Mouse (Mus musculus) hindbrain, postnatal 0 days (tissue): ENCODE data around the gene Dnhd1. TPM values are rescaled to one million over a fixed set of nuclear protein-coding genes. Genes with fewer than 3 reads are reported as not detected.

Experiments
- ATAC-seq: fragments of 200-750 bp; cut with Nextera tagmentation; 2 replicates; pipeline ENCODE4 v1.8.0; 2017; ENCODE audit warnings: mild to moderate bottlenecking, moderate TSS enrichment, moderate library complexity
- DNase-seq: peaks from one replicate; pipeline ENCODE4 v3.0.0-alpha.2; 2015; ENCODE audit warnings: low spot score
- H3K27ac ChIP-seq: fragments of 300-500 bp; sonication (generic); 2 replicates; pipeline ENCODE4 v1.5.1; 2014; ENCODE audit warnings: mild to moderate bottlenecking
- H3K27me3 ChIP-seq: fragments of 300-500 bp; sonication (generic); 2 replicates; pipeline ENCODE4 v1.6.1; 2014; ENCODE audit warnings: low read length, mixed read lengths; ENCODE audit not compliant: insufficient read depth
- H3K36me3 ChIP-seq: fragments of 300-500 bp; sonication (generic); 2 replicates; pipeline ENCODE4 v1.6.1; 2014; ENCODE audit warnings: low read length, mixed read lengths; ENCODE audit not compliant: insufficient read depth
- H3K4me1 ChIP-seq: fragments of 300-500 bp; sonication (generic); 2 replicates; pipeline ENCODE4 v1.6.1; 2014; ENCODE audit warnings: antibody characterized with exemption, low read length, mixed read lengths; ENCODE audit not compliant: insufficient read depth
- H3K4me2 ChIP-seq: fragments of 300-500 bp; sonication (generic); 2 replicates; pipeline ENCODE4 v1.6.1; 2014; ENCODE audit warnings: low read depth, mild to moderate bottlenecking, low read length, moderate library complexity, mixed read lengths
- H3K4me3 ChIP-seq: fragments of 300-500 bp; sonication (generic); 2 replicates; pipeline ENCODE4 v1.5.1; 2014; ENCODE audit warnings: low read length
- H3K9ac ChIP-seq: fragments of 300-500 bp; sonication (generic); replicated peaks from 2 replicates; pipeline ENCODE4 v1.6.1; 2014; ENCODE audit warnings: mild to moderate bottlenecking, low read length, moderate library complexity, mixed read lengths
- H3K9me3 ChIP-seq: fragments of 300-500 bp; sonication (generic); 2 replicates; pipeline ENCODE4 v1.6.1; 2016; ENCODE audit warnings: low read length, mixed read lengths
- CTCF ChIP-seq: IDR thresholded peaks from 2 replicates; pipeline ENCODE4 v1.5.1; 2016; ENCODE audit warnings: antibody characterized with exemption, control low read depth, low read depth
- WGBS: fragments of 180-500 bp; shearing (Covaris S2); extraction: QIAGEN DNeasy Blood & Tissue Kit; methylation state at CpG from one replicate; pipeline ENCODE4 v1.1.7; 2014; 5-methylcytosine and 5-hydroxymethylcytosine counted together
- polyA plus RNA-seq: library from polyadenylated mRNA; unstranded; fragments of >200 nt; fragmentation: Nextera tagmentation; extraction: Ambion mirVana; gene quantifications from 2 replicates; pipeline ENCODE4 v1.2.1, GENCODE M21; 2015
- total RNA-seq: library from RNA; depleted of rRNA; stranded (reverse); fragments of >200 nt; gene quantifications from 2 replicates; pipeline ENCODE4 v1.2.3, GENCODE M21; 2014

Dnhd1 gene
- total and polyA plus RNA-seq, 2 experiments from 2014 or later, result 1.0 to 5.4 TPM

DNA sequence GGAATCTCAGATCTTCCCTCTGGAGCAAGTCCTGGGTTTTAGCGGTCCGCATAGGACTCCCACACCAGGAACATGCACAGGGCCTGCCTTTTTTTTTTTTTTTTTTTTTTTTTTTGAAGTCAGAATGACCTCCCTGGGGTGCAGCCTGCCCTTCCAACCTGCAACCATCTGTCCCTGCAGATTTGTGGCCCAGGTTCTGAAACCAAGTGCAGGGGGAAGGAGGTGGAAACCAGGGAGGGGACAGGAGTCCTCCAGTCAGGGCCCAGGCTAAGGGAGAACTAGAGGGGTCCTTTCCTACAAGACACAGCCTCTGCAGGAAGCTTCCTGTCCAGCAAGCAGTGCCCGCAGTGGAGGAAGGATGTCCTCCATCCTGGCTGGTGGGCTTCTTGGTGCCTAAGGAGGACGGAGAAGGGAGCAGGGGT is 18.1 kb upstream of the Dnhd1 start:
- WGBS, result 3% methylated on average over 4 of the region's 4 CpGs
- peaks cover 19% of the 10 kb centered on the region for H3K36me3 ChIP-seq
- no peaks in the 10 kb centered on the region for H3K9me3 ChIP-seq
- no peak for TF ChIP-seq CTCF
- H3K4me3 ChIP-seq, result peak overlapping the region; percentile 76
- peaks cover 32% of the 10 kb centered on the region for H3K4me1 ChIP-seq
- no peaks in the 10 kb centered on the region for H3K27me3 ChIP-seq
- peak overlapping the region; percentile 78 for H3K4me2 ChIP-seq
- peak overlapping the region; percentile 89 for H3K9ac ChIP-seq
- H3K27ac ChIP-seq, result peak overlapping the region; percentile 95
- DNase-seq, result peak; percentile 23
- peak; percentile 8 for ATAC-seq

- WGBS, result under 1% methylated on average over 57 of the region's 71 CpGs
- peaks cover 25% of the 10 kb centered on the region for H3K36me3 ChIP-seq
Measured at GRCm38 (mm10) chr7:105633127-105633800, 17.4 kb upstream of the Dnhd1 start, which contains the start of gene Trim3. Trim3 (minus strand) TSS chr7:105633571.

DNA sequence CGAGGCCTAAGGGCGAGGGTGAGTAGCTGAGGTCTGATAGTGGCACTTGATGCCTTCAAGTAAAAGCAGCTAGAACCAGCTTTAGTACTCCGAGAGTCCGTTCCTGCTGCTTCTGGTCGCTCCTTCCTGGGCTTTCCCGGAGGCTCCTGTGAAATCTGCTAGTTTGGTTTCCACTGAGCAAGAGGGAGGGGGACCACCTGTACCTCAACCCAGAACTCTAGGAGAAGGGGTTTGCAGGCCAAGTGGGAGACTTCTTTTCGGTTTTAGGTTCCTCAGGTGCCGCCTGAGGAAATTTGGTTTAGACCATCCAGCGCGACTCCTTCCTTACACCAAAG is 16.9 kb upstream of the Dnhd1 start:
- peak overlapping the region; percentile 89 for H3K9ac ChIP-seq
- no peaks in the 10 kb centered on the region for H3K27me3 ChIP-seq
- TF ChIP-seq CTCF, result no peak
- peaks cover 32% of the 10 kb centered on the region for H3K4me1 ChIP-seq
- peaks cover 25% of the 10 kb centered on the region for H3K36me3 ChIP-seq
- DNase-seq (no peak), ATAC-seq (no peak)
- H3K27ac ChIP-seq, result peak overlapping the region; percentile 95
- H3K9me3 ChIP-seq, result no peaks in the 10 kb centered on the region
- peak overlapping the region; percentile 78 for H3K4me2 ChIP-seq
- 4% methylated on average over 10 of the region's 10 CpGs for WGBS
- peak overlapping the region; percentile 76 for H3K4me3 ChIP-seq

More at GRCm38 (mm10) chr7:105633127-105633800, 17.4 kb upstream of the Dnhd1 start, which contains the start of gene Trim3:
- H3K4me3 ChIP-seq, result peak within 1 kb of the TSS; percentile 76
- TF ChIP-seq CTCF, result peak; percentile 20; the same call in 1 of the 2 replicates
- DNase-seq (peak; percentile 94), ATAC-seq (peak; percentile 90)
- H3K27me3 ChIP-seq, result no peaks in the 10 kb centered on the region
- peak within 1 kb of the TSS; percentile 95 for H3K27ac ChIP-seq
- peak within 1 kb of the TSS; percentile 89 for H3K9ac ChIP-seq
- H3K4me1 ChIP-seq, result peaks cover 32% of the 10 kb centered on the region
- peak within 1 kb of the TSS; percentile 78 for H3K4me2 ChIP-seq
- H3K9me3 ChIP-seq, result no peaks in the 10 kb centered on the region

GRCm38 (mm10) chr7:105634272-105634920 is 16.2 kb upstream of the Dnhd1 start:
- peaks cover 32% of the 10 kb centered on the region for H3K4me1 ChIP-seq

DNA sequence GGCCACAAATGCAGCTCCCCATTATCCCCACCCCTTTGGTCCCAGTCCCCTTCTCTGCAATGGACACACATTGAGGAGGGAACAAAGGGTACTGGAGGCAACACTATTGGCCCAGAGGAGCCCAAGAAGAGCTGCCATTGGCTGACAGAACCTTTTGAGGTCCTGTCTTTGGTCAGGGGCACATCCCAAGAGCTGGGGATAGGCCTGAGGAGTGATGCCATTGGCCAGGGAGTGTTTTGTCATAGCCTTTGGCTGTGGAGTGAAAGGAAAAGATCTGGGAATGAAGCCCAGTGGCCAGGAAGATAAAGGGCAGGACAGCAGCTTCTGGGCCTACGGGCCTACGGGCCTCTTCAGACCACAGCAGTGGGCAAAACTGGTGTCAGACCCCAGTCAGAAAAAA is 14.9 kb upstream of the Dnhd1 start:
- Histone ChIP-seq H3K4me3 (no peak overlapping the region), H3K27ac (no peak overlapping the region), H3K36me3 (peaks cover 25% of the 10 kb centered on the region), H3K9me3 (no peaks in the 10 kb centered on the region), H3K4me1 (peaks cover 31% of the 10 kb centered on the region), H3K4me2 (no peak overlapping the region), H3K27me3 (no peaks in the 10 kb centered on the region), H3K9ac (no peak overlapping the region)
- TF ChIP-seq CTCF, result no peak
- DNase-seq (no peak), ATAC-seq (no peak)
- WGBS, result 76% methylated on average over 2 of the region's 2 CpGs

More at GRCm38 (mm10) chr7:105634272-105634920, 16.2 kb upstream of the Dnhd1 start:
- peaks cover 25% of the 10 kb centered on the region for H3K36me3 ChIP-seq
- H3K9ac ChIP-seq, result peak overlapping the region; percentile 89; the same call in 1 of the 2 replicates
- WGBS, result 49% methylated on average over 9 of the region's 9 CpGs
- DNase-seq (peak; percentile 29), ATAC-seq (no peak)
- H3K27me3 ChIP-seq, result no peaks in the 10 kb centered on the region
- no peak for TF ChIP-seq CTCF
- H3K9me3 ChIP-seq, result no peaks in the 10 kb centered on the region
- H3K27ac ChIP-seq, result peak overlapping the region; percentile 95
- H3K4me3 ChIP-seq, result peak overlapping the region; percentile 76; the same call in 1 of the 2 replicates
- peak overlapping the region; percentile 78 for H3K4me2 ChIP-seq

DNA sequence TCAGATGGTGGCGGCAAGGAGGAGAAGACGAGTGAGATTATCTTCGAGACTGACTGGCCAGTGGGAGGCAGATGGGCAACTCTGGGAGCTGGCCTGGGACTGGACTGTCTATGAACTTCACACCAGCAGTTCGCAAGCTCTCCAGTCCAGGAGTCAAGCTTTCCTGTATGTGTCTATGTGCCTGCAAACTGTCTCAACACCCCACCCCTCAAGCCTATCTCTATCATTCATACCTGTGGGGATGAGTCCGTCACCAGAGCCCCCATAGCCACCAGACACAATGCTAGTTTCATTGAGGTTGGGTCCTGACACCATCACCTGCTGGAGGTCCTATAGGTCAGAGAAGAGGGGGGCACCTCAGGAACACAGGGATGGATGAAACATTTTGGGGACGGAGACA is 11.9 kb upstream of the Dnhd1 start:
- Histone ChIP-seq H3K4me1 (peaks cover 17% of the 10 kb centered on the region; the same call in 1 of the 2 replicates), H3K27ac (no peak overlapping the region), H3K27me3 (no peaks in the 10 kb centered on the region), H3K9me3 (no peaks in the 10 kb centered on the region), H3K4me3 (no peak overlapping the region), H3K36me3 (peaks cover 25% of the 10 kb centered on the region), H3K4me2 (peak overlapping the region; percentile 99; the same call in 1 of the 2 replicates), H3K9ac (no peak overlapping the region)
- DNase-seq, result no peak
- no peak for TF ChIP-seq CTCF
- ATAC-seq, result no peak
- WGBS, result 91% methylated on average over 6 of the region's 6 CpGs
